Mouse (Mus musculus) liver, adult 2 months (tissue): ENCODE measurements at regions not wholly inside any gene's neighbourhood (a gene's known extent, or its start where the extent isn't known, plus 50 kb on each side); places are given as distances from the start of the nearest gene placed in this dataset.

Source experiments
- CTCF ChIP-seq: fragments of 200-500 bp; IDR thresholded peaks from 2 replicates; pipeline ENCODE4 v1.5.1; 2011; ENCODE audit warnings: low read depth, low read length, control low read depth
- POLR2A ChIP-seq: fragments of 200-500 bp; IDR thresholded peaks from 2 replicates; pipeline ENCODE4 v1.6.1; 2011; ENCODE audit warnings: low read length, control low read depth; ENCODE audit not compliant: insufficient read depth; ENCODE audit errors: extremely low read depth

DNA sequence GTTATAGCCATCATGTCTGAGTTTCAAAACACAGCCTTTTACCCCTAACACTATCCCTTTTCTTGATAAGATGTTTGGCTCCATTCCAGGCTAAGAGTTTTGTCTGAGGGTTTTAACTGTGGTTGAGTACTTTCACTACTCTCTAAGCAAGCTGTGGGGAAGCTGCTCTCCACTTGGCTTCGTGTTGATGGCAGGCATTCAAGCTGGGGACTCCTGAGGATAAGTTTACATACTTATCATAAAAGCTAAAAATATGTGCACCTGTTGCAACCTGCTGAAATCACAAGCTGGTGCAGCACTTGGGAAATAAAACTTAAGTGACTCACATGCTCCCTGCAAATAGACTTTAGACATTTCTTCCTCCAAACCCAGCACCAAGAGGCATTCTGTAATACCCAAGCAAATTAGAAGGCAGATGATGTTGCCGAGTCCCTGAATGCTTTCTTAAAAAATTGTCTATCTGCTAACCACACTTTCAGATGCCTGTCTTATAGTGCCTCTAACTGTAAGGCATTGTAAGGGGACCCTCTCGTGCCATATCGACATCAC, 169.3 kb downstream of the Lnpk start:
- TF ChIP-seq CTCF (no peak), POLR2A (no peak)
